Mouse (Mus musculus): ENCODE results near the gene Ubd. TPM values are rescaled to one million over a fixed set of nuclear protein-coding genes. Genes with fewer than 3 reads are reported as not detected.
"Not testable (repeated sequence)": the region's sequence is repeated elsewhere in the genome, so short reads cannot be mapped to it uniquely, and the experiment has no call there.

The Ubd gene
- polyA plus RNA-seq, 1 experiment: 70.8 TPM

DNA sequence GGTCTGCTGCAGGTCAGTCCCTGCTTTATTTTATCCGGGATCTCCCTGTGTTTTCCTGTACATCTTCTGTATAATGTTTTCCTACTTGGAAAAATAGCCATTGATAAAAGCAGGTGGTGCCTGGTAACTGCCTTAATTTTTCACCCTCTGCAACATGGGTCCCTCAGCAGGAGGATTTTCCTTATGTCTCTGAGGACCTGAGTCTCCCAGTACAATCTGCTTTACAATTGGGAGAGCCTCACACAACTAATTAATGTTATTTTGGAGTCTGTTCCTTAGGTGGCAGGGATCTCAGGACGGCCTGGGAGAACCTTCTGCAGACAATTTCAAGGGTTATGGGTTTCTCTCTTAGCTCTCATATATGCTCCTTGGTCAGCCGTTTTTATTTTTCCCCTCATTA, 19.3 kb downstream of the Ubd start, which contains the start of gene Olfr95:
TSS of gene Olfr95 (minus strand) at position 101 of the 400 bp plus-strand sequence.
- Histone ChIP-seq H3K36me3 (ENCODE audit: control insufficient read depth, insufficient read depth, low read length, poor library complexity, severe bottlenecking) (no peaks in the 10 kb centered on the region), H3K4me3 (ENCODE audit: low read depth, low read length) (no peak within 1 kb of the TSS), H3K9ac (ENCODE audit: low read depth, poor library complexity, severe bottlenecking) (no peak within 1 kb of the TSS), H3K27ac (ENCODE audit: insufficient read depth, low read length) (no peak within 1 kb of the TSS), H3K4me1 (ENCODE audit: control insufficient read depth, insufficient read depth, low read length) (no peaks in the 10 kb centered on the region), H3K9me3 (replicated peaks; ENCODE audit: control insufficient read depth, insufficient read depth, low read length, poor library complexity, severe bottlenecking) (peaks cover 2% of the 10 kb centered on the region; the same call in 1 of the 2 replicates), H3K27me3 (ENCODE audit: control insufficient read depth, insufficient read depth, low read length, poor library complexity, severe bottlenecking) (no peaks in the 10 kb centered on the region)
- TF ChIP-seq CTCF (IDR thresholded peaks at IDR 0.05; ENCODE audit: low read depth, low read length) (no peak), EP300 (IDR thresholded peaks at IDR 0.05; ENCODE audit: insufficient read depth, low read depth, low read length) (no peak), POLR2A (IDR thresholded peaks at IDR 0.05; ENCODE audit: insufficient read depth, low read length) (no peak)

DNA sequence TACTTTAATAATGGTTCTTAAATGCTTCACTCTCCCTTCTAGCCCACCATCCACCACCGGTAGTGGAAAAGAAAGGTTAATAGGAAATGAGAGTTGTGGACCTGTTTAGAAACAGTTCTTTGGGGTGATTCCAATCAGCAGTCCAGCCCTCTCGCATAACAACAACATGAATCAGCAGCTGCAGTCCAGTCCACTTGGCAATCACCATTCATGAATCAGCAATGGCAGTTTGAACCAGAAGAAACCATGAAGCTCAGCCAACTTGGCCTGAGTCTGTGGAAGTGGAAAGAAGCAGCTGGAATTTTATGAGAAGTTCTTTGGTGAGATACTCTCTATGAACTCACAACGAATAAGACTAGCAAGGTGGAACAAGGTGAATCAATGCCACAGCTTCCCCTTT, 24.8 kb downstream of the Ubd start:
- Histone ChIP-seq H3K9ac (ENCODE audit: low read depth, poor library complexity, severe bottlenecking) (no peak overlapping the region), H3K4me1 (ENCODE audit: control insufficient read depth, insufficient read depth, low read length) (no peaks in the 10 kb centered on the region), H3K36me3 (ENCODE audit: control insufficient read depth, insufficient read depth, low read length, poor library complexity, severe bottlenecking) (no peaks in the 10 kb centered on the region), H3K4me3 (ENCODE audit: low read depth, low read length) (no peak overlapping the region), H3K27ac (ENCODE audit: insufficient read depth, low read length) (no peak overlapping the region), H3K27me3 (ENCODE audit: control insufficient read depth, insufficient read depth, low read length, poor library complexity, severe bottlenecking) (no peaks in the 10 kb centered on the region), H3K9me3 (replicated peaks; ENCODE audit: control insufficient read depth, insufficient read depth, low read length, poor library complexity, severe bottlenecking) (peaks cover 2% of the 10 kb centered on the region; the same call in 1 of the 2 replicates)
- TF ChIP-seq CTCF (IDR thresholded peaks at IDR 0.05; ENCODE audit: low read depth, low read length) (no peak), POLR2A (IDR thresholded peaks at IDR 0.05; ENCODE audit: insufficient read depth, low read length) (no peak), EP300 (IDR thresholded peaks at IDR 0.05; ENCODE audit: insufficient read depth, low read depth, low read length) (no peak)

DNA sequence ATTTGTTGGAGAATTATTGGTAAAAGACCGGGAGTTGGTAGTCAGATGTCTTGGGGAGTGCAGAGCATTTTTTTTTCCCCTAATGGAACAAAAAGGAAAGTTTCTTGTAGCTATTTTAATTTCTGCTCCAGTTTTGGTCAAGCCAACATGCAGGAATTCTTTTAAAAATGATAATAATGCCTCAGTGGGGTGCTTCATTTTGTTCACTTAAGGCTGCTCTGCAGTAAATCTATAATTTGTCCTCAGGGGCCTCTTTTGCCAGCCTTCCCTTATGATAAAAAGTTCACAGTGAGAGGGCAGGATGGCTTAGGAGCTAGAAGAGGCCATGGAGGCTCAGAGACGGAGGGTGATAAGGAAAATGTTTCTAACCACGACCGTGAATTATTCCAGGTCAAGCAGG, 26.2 kb downstream of the Ubd start, which contains the start of gene Olfr96:
TSS of gene Olfr96 (plus strand) at position 301 of the 400 bp plus-strand sequence.
- no peak within 1 kb of the TSS for H3K9ac ChIP-seq (ENCODE audit: low read depth, poor library complexity, severe bottlenecking)
- no peak for TF ChIP-seq EP300 (IDR thresholded peaks at IDR 0.05; ENCODE audit: insufficient read depth, low read depth, low read length)
- no peak for TF ChIP-seq CTCF (IDR thresholded peaks at IDR 0.05; ENCODE audit: low read depth, low read length)
- no peak for TF ChIP-seq POLR2A (IDR thresholded peaks at IDR 0.05; ENCODE audit: insufficient read depth, low read length)
- H3K27me3 ChIP-seq (ENCODE audit: control insufficient read depth, insufficient read depth, low read length, poor library complexity, severe bottlenecking): no peaks in the 10 kb centered on the region
- H3K9me3 ChIP-seq (replicated peaks; ENCODE audit: control insufficient read depth, insufficient read depth, low read length, poor library complexity, severe bottlenecking): peaks cover 2% of the 10 kb centered on the region; the same call in 1 of the 2 replicates
- no peaks in the 10 kb centered on the region for H3K4me1 ChIP-seq (ENCODE audit: control insufficient read depth, insufficient read depth, low read length)
- no peaks in the 10 kb centered on the region for H3K36me3 ChIP-seq (ENCODE audit: control insufficient read depth, insufficient read depth, low read length, poor library complexity, severe bottlenecking)
- H3K4me3 ChIP-seq (ENCODE audit: low read depth, low read length): no peak within 1 kb of the TSS
- H3K27ac ChIP-seq (ENCODE audit: insufficient read depth, low read length): no peak within 1 kb of the TSS

DNA sequence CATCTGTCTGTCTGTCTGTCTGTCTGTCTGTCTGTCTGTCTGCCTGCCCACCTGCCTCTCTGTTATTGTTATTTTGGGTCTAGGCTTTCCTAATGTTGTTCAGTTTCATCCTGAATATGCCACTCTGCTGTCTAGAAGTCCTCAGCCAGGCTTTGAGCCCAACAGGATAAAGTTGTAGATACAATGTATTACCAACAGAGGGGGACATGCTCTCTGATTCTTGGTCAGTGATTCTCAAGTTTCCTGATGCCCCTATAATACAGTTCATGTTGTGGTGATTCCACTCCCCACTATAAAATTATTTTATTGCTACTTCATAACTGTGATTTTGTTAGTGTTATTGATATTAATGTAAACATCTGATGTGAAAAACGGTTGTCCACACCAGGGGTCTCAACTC, 28.2 kb downstream of the Ubd start:
- H3K27me3 ChIP-seq (ENCODE audit: control insufficient read depth, insufficient read depth, low read length, poor library complexity, severe bottlenecking): no peaks in the 10 kb centered on the region
- H3K36me3 ChIP-seq (ENCODE audit: control insufficient read depth, insufficient read depth, low read length, poor library complexity, severe bottlenecking): no peaks in the 10 kb centered on the region
- H3K4me1 ChIP-seq (ENCODE audit: control insufficient read depth, insufficient read depth, low read length): no peaks in the 10 kb centered on the region
- 0 out of 2 replicates have a peak, but pooled peaks cover 2% of the 10 kb centered on the region for H3K9me3 ChIP-seq (replicated peaks; ENCODE audit: control insufficient read depth, insufficient read depth, low read length, poor library complexity, severe bottlenecking)
- H3K27ac ChIP-seq (ENCODE audit: insufficient read depth, low read length): no peak overlapping the region
- no peak overlapping the region for H3K4me3 ChIP-seq (ENCODE audit: low read depth, low read length)
- peak; percentile 3 for TF ChIP-seq CTCF (IDR thresholded peaks at IDR 0.05; ENCODE audit: low read depth, low read length)
- TF ChIP-seq POLR2A (IDR thresholded peaks at IDR 0.05; ENCODE audit: insufficient read depth, low read length): no peak
- TF ChIP-seq EP300 (IDR thresholded peaks at IDR 0.05; ENCODE audit: insufficient read depth, low read depth, low read length): no peak
- no peak overlapping the region for H3K9ac ChIP-seq (ENCODE audit: low read depth, poor library complexity, severe bottlenecking)

DNA sequence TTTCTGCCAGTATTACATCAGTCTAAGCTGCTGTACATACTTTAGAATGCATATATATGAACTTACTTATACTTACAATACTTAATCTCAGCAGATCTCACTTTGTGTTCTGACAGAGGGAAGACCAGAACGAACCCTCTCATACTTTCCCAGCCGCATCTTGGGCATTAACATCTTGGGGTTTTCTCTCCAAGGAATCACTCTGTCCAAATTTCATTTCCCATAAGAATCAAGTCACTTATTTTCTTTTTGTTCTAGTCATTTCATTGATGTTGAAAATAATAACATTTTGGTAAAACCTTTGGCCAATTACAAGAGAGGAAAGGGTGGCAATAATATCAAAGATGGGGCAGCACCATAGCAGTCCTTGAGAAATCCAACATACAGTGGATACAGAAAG, 43.5 kb downstream of the Ubd start, which contains the start of gene Olfr97:
TSS of gene Olfr97 (minus strand) at position 101 of the 400 bp plus-strand sequence.
- not testable (repeated sequence) for H3K27ac ChIP-seq (ENCODE audit: insufficient read depth, low read length); H3K9ac ChIP-seq (ENCODE audit: low read depth, poor library complexity, severe bottlenecking); H3K27me3 ChIP-seq (ENCODE audit: control insufficient read depth, insufficient read depth, low read length, poor library complexity, severe bottlenecking)

DNA sequence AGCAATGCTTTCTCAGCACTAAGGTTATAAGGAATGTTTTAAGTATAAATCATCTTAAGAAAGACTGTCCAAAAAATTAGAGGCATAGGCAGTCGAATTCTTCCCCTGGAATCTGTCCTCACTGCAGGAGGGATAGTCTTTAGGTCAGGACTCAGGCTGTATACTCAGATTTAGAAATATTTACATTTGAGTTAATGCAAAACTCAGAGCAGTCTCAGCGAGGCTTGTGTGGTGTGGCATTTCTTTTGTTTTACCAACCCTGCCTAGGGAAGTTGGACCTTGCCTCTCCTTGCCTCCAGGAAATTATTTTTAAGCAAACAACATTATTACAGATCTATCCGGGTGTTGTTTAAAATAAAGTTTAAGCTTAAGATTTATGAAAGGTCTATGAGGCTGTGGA, 48.5 kb downstream of the Ubd start:
- H3K27ac ChIP-seq (ENCODE audit: insufficient read depth, low read length): 0 out of 2 replicates have a peak overlapping the region, but pooled peaks have one; percentile 16
- no peak overlapping the region for H3K9ac ChIP-seq (ENCODE audit: low read depth, poor library complexity, severe bottlenecking)
- TF ChIP-seq EP300 (IDR thresholded peaks at IDR 0.05; ENCODE audit: insufficient read depth, low read depth, low read length) (no peak), POLR2A (IDR thresholded peaks at IDR 0.05; ENCODE audit: insufficient read depth, low read length) (no peak), CTCF (IDR thresholded peaks at IDR 0.05; ENCODE audit: low read depth, low read length) (no peak)
- H3K9me3 ChIP-seq (replicated peaks; ENCODE audit: control insufficient read depth, insufficient read depth, low read length, poor library complexity, severe bottlenecking): peaks cover 23% of the 10 kb centered on the region
- no peaks in the 10 kb centered on the region for H3K27me3 ChIP-seq (ENCODE audit: control insufficient read depth, insufficient read depth, low read length, poor library complexity, severe bottlenecking)
- H3K4me3 ChIP-seq (ENCODE audit: low read depth, low read length): no peak overlapping the region
- H3K36me3 ChIP-seq (ENCODE audit: control insufficient read depth, insufficient read depth, low read length, poor library complexity, severe bottlenecking): no peaks in the 10 kb centered on the region
- H3K4me1 ChIP-seq (ENCODE audit: control insufficient read depth, insufficient read depth, low read length): no peaks in the 10 kb centered on the region

More for the DNA sequence above, 43.5 kb downstream of the Ubd start, which contains the start of gene Olfr97:
- H3K36me3 ChIP-seq (ENCODE audit: control insufficient read depth, insufficient read depth, low read length, poor library complexity, severe bottlenecking); H3K4me1 ChIP-seq (ENCODE audit: control insufficient read depth, insufficient read depth, low read length); H3K4me3 ChIP-seq (ENCODE audit: low read depth, low read length): not testable (repeated sequence)
- peaks cover 23% of the 10 kb centered on the region for H3K9me3 ChIP-seq (replicated peaks; ENCODE audit: control insufficient read depth, insufficient read depth, low read length, poor library complexity, severe bottlenecking)

Other genes starting within 250 kb of the Ubd start
- 67.3 and 68.8 TPM in 2 replicates for gene Ppp1r11, start 242.2 kb upstream of the Ubd start, polyA plus RNA-seq (2011; ENCODE audit: insufficient read depth, insufficient read length, low read depth, missing spikeins)
- 71.7 and 79.6 TPM in 2 replicates for gene Znrd1, start 235.3 kb upstream of the Ubd start, polyA plus RNA-seq (2011; ENCODE audit: insufficient read depth, insufficient read length, low read depth, missing spikeins)
- gene Znrd1as, start 235.3 kb upstream of the Ubd start, polyA plus RNA-seq (2011; ENCODE audit: insufficient read depth, insufficient read length, low read depth, missing spikeins): 29.6 and 30.5 TPM in 2 replicates
- gene 2410137M14Rik, start 212.7 kb upstream of the Ubd start, polyA plus RNA-seq (2011; ENCODE audit: insufficient read depth, insufficient read length, low read depth, missing spikeins): 2.9 and 4.7 TPM in 2 replicates
- gene H2-M5, start 204.4 kb upstream of the Ubd start, polyA plus RNA-seq (2011; ENCODE audit: insufficient read depth, insufficient read length, low read depth, missing spikeins): 12.6 and 13.2 TPM in 2 replicates
- gene Zfp57, start 192.7 kb upstream of the Ubd start, polyA plus RNA-seq (2011; ENCODE audit: insufficient read depth, insufficient read length, low read depth, missing spikeins): 223 and 254 TPM in 2 replicates
- not detected in 2 replicates for gene Mog, start 170.5 kb upstream of the Ubd start, polyA plus RNA-seq (2011; ENCODE audit: insufficient read depth, insufficient read length, low read depth, missing spikeins)
- gene Gabbr1, start 147.9 kb upstream of the Ubd start, polyA plus RNA-seq (2011; ENCODE audit: insufficient read depth, insufficient read length, low read depth, missing spikeins): 163 and 180 TPM in 2 replicates
- 0.22 TPM in 1 of 2 replicates, not detected in the other for gene Olfr90, start 105.4 kb upstream of the Ubd start, polyA plus RNA-seq (2011; ENCODE audit: insufficient read depth, insufficient read length, low read depth, missing spikeins)
- not detected in 2 replicates for gene Olfr91, start 95.6 kb upstream of the Ubd start, polyA plus RNA-seq (2011; ENCODE audit: insufficient read depth, insufficient read length, low read depth, missing spikeins)
- gene Olfr92, start 73.8 kb upstream of the Ubd start, polyA plus RNA-seq (2011; ENCODE audit: insufficient read depth, insufficient read length, low read depth, missing spikeins): not detected in 2 replicates
- gene Olfr93, start 32.4 kb upstream of the Ubd start, polyA plus RNA-seq (2011; ENCODE audit: insufficient read depth, insufficient read length, low read depth, missing spikeins): 0.57 and 1.1 TPM in 2 replicates
- 0.37 TPM in 1 of 2 replicates, not detected in the other for gene Olfr94, start 7.1 kb downstream of the Ubd start, polyA plus RNA-seq (2011; ENCODE audit: insufficient read depth, insufficient read length, low read depth, missing spikeins)
- 0.12 TPM in 1 of 2 replicates, not detected in the other for gene Olfr95, start 19.2 kb downstream of the Ubd start, polyA plus RNA-seq (2011; ENCODE audit: insufficient read depth, insufficient read length, low read depth, missing spikeins)
- gene Olfr96, start 26.3 kb downstream of the Ubd start, polyA plus RNA-seq (2011; ENCODE audit: insufficient read depth, insufficient read length, low read depth, missing spikeins): not detected in 2 replicates
- gene Olfr97, start 43.4 kb downstream of the Ubd start, polyA plus RNA-seq (2011; ENCODE audit: insufficient read depth, insufficient read length, low read depth, missing spikeins): not detected in 2 replicates
- gene Olfr98, start 69.9 kb downstream of the Ubd start, polyA plus RNA-seq (2011; ENCODE audit: insufficient read depth, insufficient read length, low read depth, missing spikeins): not detected in 2 replicates
- 3.3 and 3.4 TPM in 2 replicates for gene H2-M3, start 76.3 kb downstream of the Ubd start, polyA plus RNA-seq (2011; ENCODE audit: insufficient read depth, insufficient read length, low read depth, missing spikeins)
- not detected in 2 replicates for gene Olfr99, start 89.6 kb downstream of the Ubd start, polyA plus RNA-seq (2011; ENCODE audit: insufficient read depth, insufficient read length, low read depth, missing spikeins)
- not detected in 2 replicates for gene Olfr101, start 110.4 kb downstream of the Ubd start, polyA plus RNA-seq (2011; ENCODE audit: insufficient read depth, insufficient read length, low read depth, missing spikeins)
- not detected in 2 replicates for gene Olfr102, start 123.2 kb downstream of the Ubd start, polyA plus RNA-seq (2011; ENCODE audit: insufficient read depth, insufficient read length, low read depth, missing spikeins)
- gene Olfr103, start 145.8 kb downstream of the Ubd start, polyA plus RNA-seq (2011; ENCODE audit: insufficient read depth, insufficient read length, low read depth, missing spikeins): not detected in 2 replicates
- gene Olfr104-ps, start 165.7 kb downstream of the Ubd start, polyA plus RNA-seq (2011; ENCODE audit: insufficient read depth, insufficient read length, low read depth, missing spikeins): not detected in 2 replicates
- not detected in 2 replicates for gene Olfr105-ps, start 185.1 kb downstream of the Ubd start, polyA plus RNA-seq (2011; ENCODE audit: insufficient read depth, insufficient read length, low read depth, missing spikeins)
- not detected in 2 replicates for gene Olfr106-ps, start 196.5 kb downstream of the Ubd start, polyA plus RNA-seq (2011; ENCODE audit: insufficient read depth, insufficient read length, low read depth, missing spikeins)
- not detected in 2 replicates for gene Olfr107, start 205.3 kb downstream of the Ubd start, polyA plus RNA-seq (2011; ENCODE audit: insufficient read depth, insufficient read length, low read depth, missing spikeins)

Data from ES-Bruce4 (cell line).